Mouse (Mus musculus) megakaryocyte-erythroid progenitor cell, adult 5-6 weeks (primary cell): ENCODE measurements at regions not wholly inside any gene's neighbourhood (a gene's known extent, or its start where the extent isn't known, plus 50 kb on each side); places are given as distances from the start of the nearest gene placed in this dataset.
"Not testable (repeated sequence)": the region's sequence is repeated elsewhere in the genome, so short reads cannot be mapped to it uniquely, and the experiment has no call there.

Experiments used
- ATAC-seq: replicated peaks from 2 replicates; pipeline ENCODE4 v1.8.0; 2016; ENCODE audit warnings: mild to moderate bottlenecking, inconsistent platforms; ENCODE audit not compliant: severe bottlenecking, poor library complexity, low FRiP score, low TSS enrichment

- not testable (repeated sequence) for ATAC-seq
Observed at GRCm38 (mm10) chr13:65934376-65935071, 184.8 kb upstream of the Gm10324 start.

GRCm38 (mm10) chr13:65950250-65950649 lies 169.1 kb upstream of the Gm10324 start:
- not testable (repeated sequence) for ATAC-seq

- ATAC-seq, result not testable (repeated sequence)
Observed at GRCm38 (mm10) chr13:65990916-65991433, 128.4 kb upstream of the Gm10324 start.

GRCm38 (mm10) chr13:66007505-66007904 lies 111.8 kb upstream of the Gm10324 start:
- 0 out of 2 replicates have a peak, but pooled peaks have one; percentile 44 for ATAC-seq

- not testable (repeated sequence) for ATAC-seq
Observed at GRCm38 (mm10) chr13:66031942-66032341, 87.4 kb upstream of the Gm10324 start.

GRCm38 (mm10) chr13:66062676-66063075 lies 56.7 kb upstream of the Gm10324 start:
- not testable (repeated sequence) for ATAC-seq

GRCm38 (mm10) chr13:66063388-66063787 lies 56.0 kb upstream of the Gm10324 start:
- ATAC-seq, result not testable (repeated sequence)
